Mouse (Mus musculus): Measurements from ENCODE around the gene Dgat2. TPM values are rescaled to one million over a fixed set of nuclear protein-coding genes. Genes with fewer than 3 reads are reported as not detected.

Gene Dgat2
- 1 to 10 TPM; 3.4 to 8.9 TPM for polyA plus RNA-seq (2017; shearing (Covaris generic))

DNA sequence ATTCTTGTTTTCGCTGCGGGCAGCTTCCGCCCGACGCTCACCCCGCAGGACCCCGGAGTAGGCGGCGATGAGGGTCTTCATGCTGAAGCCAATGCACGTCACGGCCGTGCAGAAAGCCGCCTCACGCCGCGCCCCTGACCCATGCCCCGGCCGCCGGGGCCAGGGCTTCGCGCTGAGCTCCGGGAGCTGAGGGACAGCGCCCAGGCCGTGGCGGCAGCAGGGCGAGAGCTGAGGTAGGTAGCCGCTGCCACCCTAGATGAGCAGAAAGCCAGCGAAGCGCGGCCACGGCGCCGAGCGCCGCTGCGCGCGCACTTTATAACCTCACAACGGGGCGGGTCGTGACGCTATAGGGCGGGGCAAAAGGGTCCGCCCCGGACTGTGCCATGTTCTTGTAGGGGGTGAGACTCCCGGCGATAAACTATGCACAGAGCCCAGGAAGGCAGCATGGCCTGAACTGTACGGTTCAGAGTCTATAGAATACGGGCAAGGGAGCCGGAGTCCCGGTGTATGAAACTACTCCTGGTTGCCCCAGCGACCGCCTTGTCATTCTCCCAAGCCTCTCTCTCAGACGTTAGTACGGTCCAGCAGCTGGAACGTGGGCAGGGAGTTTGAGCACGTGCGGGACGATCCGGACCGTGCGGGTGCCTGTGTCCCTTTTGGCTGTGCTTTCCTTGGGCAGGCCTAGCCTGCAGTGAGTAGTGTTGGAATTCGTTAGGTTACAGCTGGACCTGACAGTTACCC is at the start of gene Dgat2:
Gene Dgat2 (minus strand): TSS at position 288 of the 741 bp plus-strand sequence.

DNA sequence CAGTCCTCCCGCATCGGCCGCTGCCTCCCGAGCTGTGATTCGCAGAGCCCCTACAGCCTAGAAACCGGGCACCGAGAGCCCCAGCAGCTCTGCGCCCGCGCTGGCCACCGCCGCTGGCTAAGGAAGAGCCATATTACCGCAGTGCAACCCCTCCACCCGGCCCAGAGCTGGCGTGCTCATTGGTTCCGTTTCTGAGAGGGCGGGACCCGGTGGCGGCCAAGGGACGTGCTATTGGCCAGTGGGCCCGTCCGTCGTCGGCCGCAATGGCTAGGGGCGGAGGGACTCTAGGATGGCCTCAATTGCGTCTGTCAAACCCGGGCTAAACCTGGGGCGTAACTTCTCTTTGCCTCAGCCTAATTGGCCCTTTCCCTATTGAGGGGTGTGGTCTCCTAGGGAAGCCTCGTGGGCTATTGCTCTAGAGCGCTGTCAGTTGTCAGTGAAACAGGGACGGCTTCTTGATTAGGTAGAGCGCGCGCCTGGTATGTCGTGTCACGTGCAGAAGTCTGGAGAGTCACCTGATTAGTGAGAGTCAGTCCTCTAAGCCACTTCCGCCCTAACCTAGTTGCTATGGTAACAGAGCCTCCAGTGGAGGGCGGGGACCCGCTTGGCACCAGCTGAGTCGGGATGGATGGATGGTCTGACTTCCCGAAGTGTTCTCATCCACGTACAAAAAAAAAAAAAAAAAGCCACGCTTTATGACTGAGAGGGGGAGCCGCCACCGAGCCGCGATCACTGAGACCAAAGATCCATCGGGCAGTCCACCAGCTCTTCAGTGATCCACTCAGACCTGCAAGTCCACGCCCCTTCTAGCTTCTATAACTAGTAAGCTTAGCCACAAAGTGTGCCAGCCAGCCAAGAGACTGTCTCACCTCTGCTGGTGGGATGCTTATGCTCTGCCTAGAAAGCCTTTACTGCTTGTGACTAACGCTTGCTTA is 41.3 kb downstream of the Dgat2 start, which contains the start of gene Uvrag:
Gene Uvrag (minus strand): TSS at position 158 of the 935 bp plus-strand sequence.

Other genes starting within 250 kb of the Dgat2 start
- gene Uvrag, start 41.6 kb downstream of the Dgat2 start, polyA plus RNA-seq (2017; shearing (Covaris generic)): 10 to 100 TPM; 60.9 to 64.4 TPM
- gene Mogat2, start 55.9 kb upstream of the Dgat2 start, polyA plus RNA-seq (2017; shearing (Covaris generic)): not detected
- gene Map6, start 84.7 kb upstream of the Dgat2 start, polyA plus RNA-seq (2017; shearing (Covaris generic)): 10 to 100 TPM; 35.0 to 36.0 TPM
- gene Serpinh1, start 170.5 kb upstream of the Dgat2 start, polyA plus RNA-seq (2017; shearing (Covaris generic)): not detected
- gene Gdpd5, start 198.7 kb upstream of the Dgat2 start, polyA plus RNA-seq (2017; shearing (Covaris generic)): 10 to 100 TPM in 1 of 2 experiments, 1 to 10 TPM in 1; 8.4 to 28.4 TPM

Data from activated CD4-positive, CD25-positive, alpha-beta regulatory T cell (primary cell).